ENCODE assay signal across 10 mouse cellular contexts in the genomic region with DNA sequence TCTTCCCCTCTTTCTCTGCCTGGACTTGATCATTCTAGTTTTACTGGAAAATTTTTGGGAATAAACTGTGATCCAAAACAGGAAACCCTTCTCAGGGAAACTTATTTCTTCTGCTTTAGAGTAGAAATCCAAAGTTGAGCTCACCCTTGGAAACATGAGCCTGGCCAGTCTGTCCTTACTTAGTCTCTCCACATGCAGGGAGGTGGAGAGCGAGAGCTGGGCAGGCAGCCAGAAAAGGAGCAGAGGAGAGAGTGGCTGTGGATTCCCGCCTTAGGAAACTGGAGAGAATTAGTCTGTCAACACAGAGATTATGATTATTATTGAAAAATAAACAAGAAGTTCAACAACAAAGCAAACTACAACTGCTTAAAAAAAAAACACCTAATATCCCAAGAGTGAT. TPM values are rescaled to one million over a fixed set of nuclear protein-coding genes. Genes with fewer than 3 reads are reported as not detected.
DNase-seq lines count a peak whose midpoint lies in the region; ATAC-seq and TF ChIP-seq lines count a peak whose summit lies in the region.
"Had no signal": no experiment of that assay in that cellular context is flagged by ENCODE, and none has a peak within 500 bp of the region (broad histone marks: within the 10 kb centered on the region; RNA-seq: fewer than 3 reads in every experiment).

No protein-coding gene starts in this region.

- H3K27me3 ChIP-seq in heart, embryonic 15.5 days: no peaks in the 10 kb centered on the region
- H3K27me3 ChIP-seq in hindbrain, embryonic 10.5 days (ENCODE audit: insufficient read depth, poor library complexity, severe bottlenecking): 0 out of 2 replicates have a peak, but pooled peaks cover 4% of the 10 kb centered on the region
- H3K27me3 ChIP-seq: forebrain, embryonic 15.5 days had no signal

- H3K36me3 ChIP-seq in heart, embryonic 15.5 days: no peaks in the 10 kb centered on the region
- H3K36me3 ChIP-seq in hindbrain, embryonic 10.5 days: no peaks in the 10 kb centered on the region
- H3K36me3 ChIP-seq: forebrain, embryonic 15.5 days had no signal

- no peaks in the 10 kb centered on the region for H3K9me3 ChIP-seq in heart, embryonic 15.5 days (replicated peaks)
- no peaks in the 10 kb centered on the region for H3K9me3 ChIP-seq in hindbrain, embryonic 10.5 days
- H3K9me3 ChIP-seq: forebrain, embryonic 15.5 days had no signal

- peak overlapping the region; percentile 74 for H3K27ac ChIP-seq in heart, embryonic 15.5 days
- no peak overlapping the region for H3K27ac ChIP-seq in hindbrain, embryonic 10.5 days
- no peak overlapping the region for H3K27ac ChIP-seq in layer of hippocampus, adult 2 months
- H3K27ac ChIP-seq: forebrain, embryonic 15.5 days had no signal

- peak; percentile 64; the same call in 1 of the 2 replicates for ATAC-seq in heart, embryonic 15.5 days (replicated peaks; ENCODE audit: insufficient number of reproducible peaks, insufficient read depth, low FRiP score, low read depth)
- ATAC-seq: forebrain, embryonic 15.5 days had no signal

- no peak overlapping the region for H3K9ac ChIP-seq in heart, embryonic 15.5 days
- H3K9ac ChIP-seq: forebrain, embryonic 15.5 days had no signal

- H3K4me1 ChIP-seq in heart, embryonic 15.5 days (replicated peaks): no peaks in the 10 kb centered on the region
- no peaks in the 10 kb centered on the region for H3K4me1 ChIP-seq in hindbrain, embryonic 10.5 days (replicated peaks)
- H3K4me1 ChIP-seq: forebrain, embryonic 15.5 days had no signal

- 8% methylated on average over 2 of the region's 2 CpGs for WGBS in heart, embryonic 15.5 days
- WGBS in hindbrain, embryonic 10.5 days: 66% methylated on average over 2 of the region's 2 CpGs

- peak overlapping the region; percentile 15; the same call in 1 of the 2 replicates for H3K4me2 ChIP-seq in heart, embryonic 15.5 days
- H3K4me2 ChIP-seq: forebrain, embryonic 15.5 days had no signal

- peak; percentile 32 to 39 for DNase-seq in adrenal gland, adult (ENCODE audit: inconsistent age in 2 of 2, low spot score in 1 of 2)
- no peak for DNase-seq in adrenal gland, adult 8-10 months
- peak; percentile 9 for DNase-seq in ovary, postnatal 14 days (ENCODE audit: low spot score)
- DNase-seq in ovary, postnatal 10 days (ENCODE audit: low spot score): no peak
- DNase-seq in lung, postnatal 4 days: peak; percentile 36 to 46
- DNase-seq in hindbrain, embryonic 10.5 days (ENCODE audit: low spot score): no peak
- DNase-seq in layer of hippocampus, adult 2 months (ENCODE audit: low spot score in 2 of 2): no peak
- DNase-seq: cerebellum, adult 9-11 months had no signal

- no peak overlapping the region for H3K4me3 ChIP-seq in heart, embryonic 15.5 days
- H3K4me3 ChIP-seq in hindbrain, embryonic 10.5 days: no peak overlapping the region
- H3K4me3 ChIP-seq in layer of hippocampus, adult 2 months: no peak overlapping the region
- H3K4me3 ChIP-seq: forebrain, embryonic 15.5 days had no signal

- TF ChIP-seq CTCF in layer of hippocampus, adult 2 months (conservative IDR thresholded peaks at IDR 0.05): no peak

RNA-seq across cellular contexts. Expression of gene Frmd7, which starts 6.1 kb away (rescaled TPM):
- under 1 TPM in 1 of 4 experiments, not detected in 3; 0.19 TPM for total RNA-seq in adrenal gland, adult 8-10 months (2022)
- polyA plus RNA-seq in heart, embryonic 15.5 days (2015; fragmentation: Nextera tagmentation; extraction: Ambion mirVana): 0.15 and 0.23 TPM in 2 replicates
- polyA plus RNA-seq in hindbrain, embryonic 10.5 days (2016; fragmentation: Nextera tagmentation; extraction: Ambion mirVana): 0.14 and 0.17 TPM in 2 replicates
- 1 to 10 TPM; 1.9 to 3.2 TPM for total RNA-seq in layer of hippocampus, adult 2 months (2021)

Comparison
In these comparisons a context has a peak if more than half of its experiments do, and no peak if none do; other contexts are left out.
1. DNase-seq: peak in adrenal gland, adult (2 of 2), ovary, postnatal 14 days (single experiment) and lung, postnatal 4 days (2 of 2); none in adrenal gland, adult 8-10 months (single experiment), ovary, postnatal 10 days (single experiment), hindbrain, embryonic 10.5 days (single experiment) and layer of hippocampus, adult 2 months (0 of 2).